In the genomic region with DNA sequence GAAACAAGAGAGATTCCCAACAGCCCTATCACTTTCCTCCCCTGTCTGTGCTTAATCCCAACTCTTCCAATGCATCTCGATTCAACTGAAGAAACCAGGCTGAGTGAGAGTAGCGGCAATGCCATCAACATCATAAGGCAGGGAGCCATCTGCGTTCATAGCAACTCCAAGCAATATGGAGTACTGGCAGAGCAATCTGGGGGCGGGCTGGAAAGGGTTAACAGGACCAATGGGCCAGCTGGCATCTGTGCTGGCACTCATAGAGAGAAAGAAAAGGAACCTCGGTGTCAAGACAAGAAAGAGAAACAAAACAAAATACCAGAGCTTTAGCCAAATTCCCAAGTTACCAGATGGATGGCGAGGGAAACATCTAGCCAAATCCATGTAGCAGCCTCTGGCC, we compare ENCODE assay signal across 27 mouse cellular contexts. TPM values are rescaled to one million over a fixed set of nuclear protein-coding genes. Genes with fewer than 3 reads are reported as not detected.
DNase-seq lines count a peak whose midpoint lies in the region; ATAC-seq and TF ChIP-seq lines count a peak whose summit lies in the region.
"Had no signal": no experiment of that assay in that cellular context is flagged by ENCODE, and none has a peak within 500 bp of the region (broad histone marks: within the 10 kb centered on the region; RNA-seq: fewer than 3 reads in every experiment).

No protein-coding gene starts in this region.

- H3K27me3 ChIP-seq in hindbrain, postnatal 0 days (ENCODE audit: insufficient read depth, low read length), result no peaks in the 10 kb centered on the region
- no peaks in the 10 kb centered on the region for H3K27me3 ChIP-seq in hindbrain, embryonic 13.5 days
- H3K27me3 ChIP-seq in lung, postnatal 0 days (replicated peaks; ENCODE audit: insufficient read depth, low read length), result no peaks in the 10 kb centered on the region
- H3K27me3 ChIP-seq in heart, embryonic 11.5 days (ENCODE audit: control insufficient read depth, insufficient read depth, low read length), result no peaks in the 10 kb centered on the region
- H3K27me3 ChIP-seq: embryonic facial prominence, embryonic 13.5 days; kidney, embryonic 15.5 days; liver, embryonic 15.5 days; lung, embryonic 15.5 days; midbrain, embryonic 15.5 days; stomach, embryonic 15.5 days had no signal

- no peak overlapping the region for H3K4me2 ChIP-seq in hindbrain, postnatal 0 days (ENCODE audit: low read depth, low read length)
- no peak overlapping the region for H3K4me2 ChIP-seq in hindbrain, embryonic 13.5 days
- H3K4me2 ChIP-seq in lung, postnatal 0 days (replicated peaks; ENCODE audit: low read depth, low read length), result no peak overlapping the region
- H3K4me2 ChIP-seq in heart, embryonic 11.5 days, result no peak overlapping the region
- H3K4me2 ChIP-seq: embryonic facial prominence, embryonic 13.5 days; kidney, embryonic 15.5 days; liver, embryonic 15.5 days; lung, embryonic 15.5 days; midbrain, embryonic 15.5 days; stomach, embryonic 15.5 days had no signal

- H3K36me3 ChIP-seq in hindbrain, postnatal 0 days (ENCODE audit: insufficient read depth, low read length), result no peaks in the 10 kb centered on the region
- no peaks in the 10 kb centered on the region for H3K36me3 ChIP-seq in hindbrain, embryonic 13.5 days
- no peaks in the 10 kb centered on the region for H3K36me3 ChIP-seq in lung, postnatal 0 days (ENCODE audit: insufficient read depth, low read length)
- no peaks in the 10 kb centered on the region for H3K36me3 ChIP-seq in heart, embryonic 11.5 days (ENCODE audit: control insufficient read depth, insufficient read depth, low read length)
- H3K36me3 ChIP-seq: embryonic facial prominence, embryonic 13.5 days; kidney, embryonic 15.5 days; limb, embryonic 10.5 days; liver, embryonic 15.5 days; lung, embryonic 15.5 days; midbrain, embryonic 15.5 days; stomach, embryonic 15.5 days had no signal

- H3K4me3 ChIP-seq in hindbrain, postnatal 0 days (ENCODE audit: low read length), result no peak overlapping the region
- H3K4me3 ChIP-seq in hindbrain, embryonic 13.5 days, result no peak overlapping the region
- H3K4me3 ChIP-seq in layer of hippocampus, adult 2 months, result no peak overlapping the region
- H3K4me3 ChIP-seq in lung, postnatal 0 days (ENCODE audit: low read depth, low read length), result no peak overlapping the region
- H3K4me3 ChIP-seq in heart, embryonic 11.5 days (ENCODE audit: low read depth, low read length), result no peak overlapping the region
- H3K4me3 ChIP-seq: embryonic facial prominence, embryonic 13.5 days; erythroblast, embryonic 14.5 days; gastrocnemius, adult 2 months; kidney, embryonic 15.5 days; left cerebral cortex, adult 2 months; limb, embryonic 10.5 days; liver, embryonic 15.5 days; lung, embryonic 15.5 days; midbrain, embryonic 15.5 days; myocyte; stomach, embryonic 15.5 days had no signal

- no peak for TF ChIP-seq CTCF in hindbrain, postnatal 0 days (IDR thresholded peaks at IDR 0.05; ENCODE audit: low read depth)
- no peak for TF ChIP-seq CTCF in brain, embryonic 14.5 days (IDR thresholded peaks at IDR 0.05; ENCODE audit: borderline replicate concordance, extremely low read depth, insufficient read depth, insufficient read length)
- no peak for TF ChIP-seq CTCF in layer of hippocampus, adult 2 months (conservative IDR thresholded peaks at IDR 0.05)
- no peak for TF ChIP-seq CTCF in lung, postnatal 0 days (IDR thresholded peaks at IDR 0.05)

- peak; percentile 74 to 75 for DNase-seq in cerebellum, postnatal 14 days
- no peak for DNase-seq in cerebellum, adult 8-10 months
- peak; percentile 20 for DNase-seq in hindbrain, postnatal 0 days (ENCODE audit: low spot score)
- peak; percentile 82 for DNase-seq in brain, embryonic 14.5 days (ENCODE audit: low read depth)
- no peak for DNase-seq in layer of hippocampus, adult 2 months (ENCODE audit: low spot score in 2 of 2)
- DNase-seq in lung, postnatal 0 days (ENCODE audit: low spot score), result no peak
- DNase-seq: adrenal gland, postnatal 14 days; gastrocnemius, adult 2 months; kidney, adult 11 months; kidney, postnatal 4 days; liver; lung, postnatal 4 days; thymus, postnatal 25 days had no signal

- TF ChIP-seq POLR2A in brain, embryonic 14.5 days (IDR thresholded peaks at IDR 0.05; ENCODE audit: borderline replicate concordance, extremely low read depth, insufficient read depth, insufficient read length, poor library complexity, severe bottlenecking), result no peak

- no peak for TF ChIP-seq EP300 in lung, postnatal 0 days (IDR thresholded peaks at IDR 0.05)

- H3K27ac ChIP-seq in hindbrain, postnatal 0 days, result no peak overlapping the region
- H3K27ac ChIP-seq in hindbrain, embryonic 13.5 days, result no peak overlapping the region
- H3K27ac ChIP-seq in layer of hippocampus, adult 2 months, result peak overlapping the region; percentile 91
- no peak overlapping the region for H3K27ac ChIP-seq in lung, postnatal 0 days (ENCODE audit: low read length)
- H3K27ac ChIP-seq in heart, embryonic 11.5 days (ENCODE audit: low read depth, low read length), result no peak overlapping the region
- H3K27ac ChIP-seq: embryonic facial prominence, embryonic 13.5 days; gastrocnemius, adult 2 months; kidney, embryonic 15.5 days; left cerebral cortex, adult 2 months; limb, embryonic 10.5 days; liver, embryonic 15.5 days; lung, embryonic 15.5 days; midbrain, embryonic 15.5 days; stomach, embryonic 15.5 days had no signal

- H3K9me3 ChIP-seq in hindbrain, postnatal 0 days (ENCODE audit: low read length), result no peaks in the 10 kb centered on the region
- H3K9me3 ChIP-seq in hindbrain, embryonic 13.5 days, result no peaks in the 10 kb centered on the region
- H3K9me3 ChIP-seq in lung, postnatal 0 days (ENCODE audit: low read length), result no peaks in the 10 kb centered on the region
- no peaks in the 10 kb centered on the region for H3K9me3 ChIP-seq in heart, embryonic 11.5 days (replicated peaks; ENCODE audit: control insufficient read depth, low read length)
- H3K9me3 ChIP-seq: embryonic facial prominence, embryonic 13.5 days; kidney, embryonic 15.5 days; limb, embryonic 10.5 days; lung, embryonic 15.5 days; midbrain, embryonic 15.5 days; stomach, embryonic 15.5 days had no signal

- no peak overlapping the region for H3K9ac ChIP-seq in hindbrain, postnatal 0 days (replicated peaks; ENCODE audit: low read length)
- H3K9ac ChIP-seq in hindbrain, embryonic 13.5 days, result no peak overlapping the region
- H3K9ac ChIP-seq in lung, postnatal 0 days (replicated peaks; ENCODE audit: low read depth), result no peak overlapping the region
- no peak overlapping the region for H3K9ac ChIP-seq in heart, embryonic 11.5 days (ENCODE audit: low read depth, low read length)
- H3K9ac ChIP-seq: embryonic facial prominence, embryonic 13.5 days; kidney, embryonic 15.5 days; liver, embryonic 15.5 days; lung, embryonic 15.5 days; midbrain, embryonic 15.5 days; stomach, embryonic 15.5 days had no signal

- 65% methylated on average over 6 of the region's 6 CpGs for WGBS in hindbrain, postnatal 0 days
- 88% methylated on average over 6 of the region's 6 CpGs for WGBS in hindbrain, embryonic 13.5 days
- WGBS in lung, postnatal 0 days, result 72% methylated on average over 6 of the region's 6 CpGs
- WGBS in heart, embryonic 11.5 days (ENCODE audit: insufficient replicate concordance), result 75% methylated on average over 6 of the region's 6 CpGs

- no peaks in the 10 kb centered on the region for H3K4me1 ChIP-seq in hindbrain, postnatal 0 days (ENCODE audit: insufficient read depth, low read length)
- no peaks in the 10 kb centered on the region for H3K4me1 ChIP-seq in hindbrain, embryonic 13.5 days (replicated peaks)
- no peaks in the 10 kb centered on the region for H3K4me1 ChIP-seq in lung, postnatal 0 days (ENCODE audit: insufficient read depth, low read depth, low read length)
- H3K4me1 ChIP-seq in heart, embryonic 11.5 days (ENCODE audit: control insufficient read depth, insufficient read depth, low read length), result no peaks in the 10 kb centered on the region
- H3K4me1 ChIP-seq: embryonic facial prominence, embryonic 13.5 days; kidney, embryonic 15.5 days; limb, embryonic 10.5 days; liver, embryonic 15.5 days; lung, embryonic 15.5 days; midbrain, embryonic 15.5 days; stomach, embryonic 15.5 days had no signal

- no peak for ATAC-seq in hindbrain, postnatal 0 days
- ATAC-seq in hindbrain, embryonic 13.5 days (ENCODE audit: low FRiP score), result no peak
- no peak for ATAC-seq in lung, postnatal 0 days
- ATAC-seq in heart, embryonic 11.5 days (replicated peaks; ENCODE audit: insufficient number of reproducible peaks, low FRiP score, low TSS enrichment), result no peak
- ATAC-seq: midbrain, embryonic 15.5 days had no signal

RNA-seq across cellular contexts. Expression of gene Dab1, which starts 42.9 kb away (rescaled TPM):
- 34.1 and 38.2 TPM in 2 replicates for total RNA-seq in hindbrain, postnatal 0 days (2014; rRNA removed)
- 75.3 and 76.2 TPM in 2 replicates for polyA plus RNA-seq in hindbrain, postnatal 0 days (2015; fragmentation: Nextera tagmentation; extraction: Ambion mirVana)
- 69.6 and 73.5 TPM in 2 replicates for polyA plus RNA-seq in hindbrain, embryonic 13.5 days (2015; fragmentation: Nextera tagmentation; extraction: Ambion mirVana)
- polyA plus RNA-seq in brain, embryonic 14.5 days (2012; rRNA removed), result 49.9 and 54.9 TPM in 2 replicates
- total RNA-seq in layer of hippocampus, adult 2 months (2021), result 100 to 1,000 TPM; 155 to 170 TPM
- 0.25 and 0.39 TPM in 2 replicates for polyA plus RNA-seq in lung, postnatal 0 days (2015; fragmentation: Nextera tagmentation; extraction: Ambion mirVana)
- 1.2 and 1.9 TPM in 2 replicates for polyA plus RNA-seq in heart, embryonic 11.5 days (2014; fragmentation: Nextera tagmentation; extraction: Ambion mirVana)
- total RNA-seq: hematopoietic stem cell, adult 5-6 weeks; megakaryocyte-erythroid progenitor cell, adult 5-6 weeks had no signal
- polyA plus RNA-seq: erythroblast, embryonic 14.5 days; myocyte had no signal

Comparison
In these comparisons a context has a peak if more than half of its experiments do, and no peak if none do; other contexts are left out.
1. DNase-seq: peak in cerebellum, postnatal 14 days (2 of 2), hindbrain, postnatal 0 days (single experiment) and brain, embryonic 14.5 days (single experiment); none in cerebellum, adult 8-10 months (single experiment), layer of hippocampus, adult 2 months (0 of 2) and lung, postnatal 0 days (single experiment).
2. RNA of gene Dab1, which starts 42.9 kb away (polyA plus RNA-seq): 75.3 to 76.2 TPM in hindbrain, postnatal 0 days, 69.6 to 73.5 TPM in hindbrain, embryonic 13.5 days and 49.9 to 54.9 TPM in brain, embryonic 14.5 days; 1.2 to 1.9 TPM in heart, embryonic 11.5 days and 0.25 to 0.39 TPM in lung, postnatal 0 days; every median in the first group is over 10 times any median in the second.